Mouse (Mus musculus): ENCODE measurements around the gene Pard3. TPM values are rescaled to one million over a fixed set of nuclear protein-coding genes. Genes with fewer than 3 reads are reported as not detected.

Gene Pard3
- polyA plus RNA-seq, 1 experiment from 2014 or later, result 30.9 TPM

- peaks cover 9% of the 10 kb centered on the region for H3K4me1 ChIP-seq (replicated peaks; ENCODE audit: control insufficient read depth, insufficient read depth, low read length)
- no peak overlapping the region for H3K4me2 ChIP-seq (replicated peaks; ENCODE audit: low read depth, low read length)
- no peak overlapping the region for H3K4me3 ChIP-seq (ENCODE audit: low read depth, low read length)
- H3K27me3 ChIP-seq (ENCODE audit: control insufficient read depth, insufficient read depth, low read length), result no peaks in the 10 kb centered on the region
- no peak overlapping the region for H3K27ac ChIP-seq (ENCODE audit: low read depth, low read length)
- no peaks in the 10 kb centered on the region for H3K9me3 ChIP-seq (ENCODE audit: control insufficient read depth, low read length)
- no peak for ATAC-seq (ENCODE audit: low FRiP score)
- no peak overlapping the region for H3K9ac ChIP-seq (ENCODE audit: low read depth, low read length)
- H3K36me3 ChIP-seq (ENCODE audit: control insufficient read depth, insufficient read depth, low read length), result no peaks in the 10 kb centered on the region
- WGBS, result 85% methylated on average over 3 of the region's 3 CpGs
- no peak for DNase-seq (ENCODE audit: low spot score)
These were observed 28.2 kb downstream of the Pard3 start for GRCm38 (mm10) chr8:127091936-127092335.

GRCm38 (mm10) chr8:127092383-127093112 lies 28.9 kb downstream of the Pard3 start:
- no peaks in the 10 kb centered on the region for H3K9me3 ChIP-seq (ENCODE audit: control insufficient read depth, low read length)
- peak; percentile 67 for DNase-seq (ENCODE audit: low spot score)
- 31% methylated on average over 10 of the region's 10 CpGs for WGBS
- ATAC-seq (ENCODE audit: low FRiP score), result peak; percentile 82
- peaks cover 9% of the 10 kb centered on the region for H3K4me1 ChIP-seq (replicated peaks; ENCODE audit: control insufficient read depth, insufficient read depth, low read length)
- peak overlapping the region; percentile 58 for H3K27ac ChIP-seq (ENCODE audit: low read depth, low read length)
- 0 out of 2 replicates have a peak overlapping the region, but pooled peaks have one; percentile 22 for H3K4me2 ChIP-seq (replicated peaks; ENCODE audit: low read depth, low read length)
- no peaks in the 10 kb centered on the region for H3K36me3 ChIP-seq (ENCODE audit: control insufficient read depth, insufficient read depth, low read length)
- H3K4me3 ChIP-seq (ENCODE audit: low read depth, low read length), result no peak overlapping the region; the same call in 1 of the 2 replicates
- H3K27me3 ChIP-seq (ENCODE audit: control insufficient read depth, insufficient read depth, low read length), result no peaks in the 10 kb centered on the region
- H3K9ac ChIP-seq (ENCODE audit: low read depth, low read length), result no peak overlapping the region

- no peak for ATAC-seq (ENCODE audit: low FRiP score)
- no peak overlapping the region; the same call in 1 of the 2 replicates for H3K4me3 ChIP-seq (ENCODE audit: low read depth, low read length)
- 48% methylated on average over 3 of the region's 3 CpGs for WGBS
These were observed 29.4 kb downstream of the Pard3 start for GRCm38 (mm10) chr8:127093113-127093426.

GRCm38 (mm10) chr8:127095763-127096162 lies 32.1 kb downstream of the Pard3 start:
- no peak overlapping the region for H3K4me3 ChIP-seq (ENCODE audit: low read depth, low read length)
- WGBS, result 83% methylated on average over 7 of the region's 7 CpGs
- H3K27me3 ChIP-seq (ENCODE audit: control insufficient read depth, insufficient read depth, low read length), result no peaks in the 10 kb centered on the region
- ATAC-seq (ENCODE audit: low FRiP score) (no peak), DNase-seq (ENCODE audit: low spot score) (no peak)
- no peaks in the 10 kb centered on the region for H3K9me3 ChIP-seq (ENCODE audit: control insufficient read depth, low read length)
- H3K9ac ChIP-seq (ENCODE audit: low read depth, low read length), result no peak overlapping the region
- H3K36me3 ChIP-seq (ENCODE audit: control insufficient read depth, insufficient read depth, low read length), result no peaks in the 10 kb centered on the region
- peaks cover 5% of the 10 kb centered on the region for H3K4me1 ChIP-seq (replicated peaks; ENCODE audit: control insufficient read depth, insufficient read depth, low read length)
- no peak overlapping the region for H3K27ac ChIP-seq (ENCODE audit: low read depth, low read length)
- H3K4me2 ChIP-seq (replicated peaks; ENCODE audit: low read depth, low read length), result no peak overlapping the region

More at GRCm38 (mm10) chr8:127093113-127093426, 29.4 kb downstream of the Pard3 start:
- Histone ChIP-seq H3K27ac (ENCODE audit: low read depth, low read length) (peak overlapping the region; percentile 58), H3K9ac (ENCODE audit: low read depth, low read length) (no peak overlapping the region), H3K4me2 (replicated peaks; ENCODE audit: low read depth, low read length) (0 out of 2 replicates have a peak overlapping the region, but pooled peaks have one; percentile 22), H3K36me3 (ENCODE audit: control insufficient read depth, insufficient read depth, low read length) (no peaks in the 10 kb centered on the region), H3K9me3 (ENCODE audit: control insufficient read depth, low read length) (no peaks in the 10 kb centered on the region), H3K27me3 (ENCODE audit: control insufficient read depth, insufficient read depth, low read length) (no peaks in the 10 kb centered on the region), H3K4me1 (replicated peaks; ENCODE audit: control insufficient read depth, insufficient read depth, low read length) (peaks cover 9% of the 10 kb centered on the region)
- DNase-seq (ENCODE audit: low spot score), result no peak

GRCm38 (mm10) chr8:127099439-127100090 lies 35.9 kb downstream of the Pard3 start:
- ATAC-seq (ENCODE audit: low FRiP score), result no peak
- no peak for DNase-seq (ENCODE audit: low spot score)
- H3K4me3 ChIP-seq (ENCODE audit: low read depth, low read length), result no peak overlapping the region
- no peaks in the 10 kb centered on the region for H3K4me1 ChIP-seq (replicated peaks; ENCODE audit: control insufficient read depth, insufficient read depth, low read length)
- 72% methylated on average over 1 of the region's 1 CpGs for WGBS
- no peaks in the 10 kb centered on the region for H3K36me3 ChIP-seq (ENCODE audit: control insufficient read depth, insufficient read depth, low read length)
- no peaks in the 10 kb centered on the region for H3K9me3 ChIP-seq (ENCODE audit: control insufficient read depth, low read length)
- H3K27ac ChIP-seq (ENCODE audit: low read depth, low read length), result no peak overlapping the region
- no peak overlapping the region for H3K9ac ChIP-seq (ENCODE audit: low read depth, low read length)
- no peak overlapping the region for H3K4me2 ChIP-seq (replicated peaks; ENCODE audit: low read depth, low read length)
- no peaks in the 10 kb centered on the region for H3K27me3 ChIP-seq (ENCODE audit: control insufficient read depth, insufficient read depth, low read length)

- Histone ChIP-seq H3K4me2 (replicated peaks; ENCODE audit: low read depth, low read length) (no peak overlapping the region), H3K9ac (ENCODE audit: low read depth, low read length) (no peak overlapping the region), H3K27ac (ENCODE audit: low read depth, low read length) (no peak overlapping the region), H3K27me3 (ENCODE audit: control insufficient read depth, insufficient read depth, low read length) (no peaks in the 10 kb centered on the region), H3K9me3 (ENCODE audit: control insufficient read depth, low read length) (no peaks in the 10 kb centered on the region), H3K4me1 (replicated peaks; ENCODE audit: control insufficient read depth, insufficient read depth, low read length) (no peaks in the 10 kb centered on the region), H3K4me3 (ENCODE audit: low read depth, low read length) (no peak overlapping the region), H3K36me3 (ENCODE audit: control insufficient read depth, insufficient read depth, low read length) (no peaks in the 10 kb centered on the region)
- ATAC-seq (ENCODE audit: low FRiP score) (no peak), DNase-seq (ENCODE audit: low spot score) (no peak)
- WGBS, result 59% methylated on average over 5 of the region's 5 CpGs
These were observed 39.6 kb downstream of the Pard3 start for GRCm38 (mm10) chr8:127103256-127103655.

- no peaks in the 10 kb centered on the region for H3K4me1 ChIP-seq (replicated peaks; ENCODE audit: control insufficient read depth, insufficient read depth, low read length)
- H3K27ac ChIP-seq (ENCODE audit: low read depth, low read length), result no peak overlapping the region
- H3K4me2 ChIP-seq (replicated peaks; ENCODE audit: low read depth, low read length), result no peak overlapping the region
- no peaks in the 10 kb centered on the region for H3K9me3 ChIP-seq (ENCODE audit: control insufficient read depth, low read length)
- no peaks in the 10 kb centered on the region for H3K36me3 ChIP-seq (ENCODE audit: control insufficient read depth, insufficient read depth, low read length)
- H3K4me3 ChIP-seq (ENCODE audit: low read depth, low read length), result no peak overlapping the region
- ATAC-seq (ENCODE audit: low FRiP score) (no peak), DNase-seq (ENCODE audit: low spot score) (no peak)
- WGBS, result 89% methylated on average over 2 of the region's 2 CpGs
- no peaks in the 10 kb centered on the region for H3K27me3 ChIP-seq (ENCODE audit: control insufficient read depth, insufficient read depth, low read length)
- H3K9ac ChIP-seq (ENCODE audit: low read depth, low read length), result no peak overlapping the region
These were observed 40.9 kb downstream of the Pard3 start for GRCm38 (mm10) chr8:127104616-127105015.

- Histone ChIP-seq H3K4me3 (ENCODE audit: low read depth, low read length) (no peak overlapping the region), H3K36me3 (ENCODE audit: control insufficient read depth, insufficient read depth, low read length) (no peaks in the 10 kb centered on the region), H3K27me3 (ENCODE audit: control insufficient read depth, insufficient read depth, low read length) (no peaks in the 10 kb centered on the region), H3K9ac (ENCODE audit: low read depth, low read length) (no peak overlapping the region), H3K4me1 (replicated peaks; ENCODE audit: control insufficient read depth, insufficient read depth, low read length) (no peaks in the 10 kb centered on the region), H3K27ac (ENCODE audit: low read depth, low read length) (no peak overlapping the region), H3K4me2 (replicated peaks; ENCODE audit: low read depth, low read length) (no peak overlapping the region), H3K9me3 (ENCODE audit: control insufficient read depth, low read length) (no peaks in the 10 kb centered on the region)
- WGBS, result 58% methylated on average over 3 of the region's 3 CpGs
- ATAC-seq (ENCODE audit: low FRiP score) (no peak), DNase-seq (ENCODE audit: low spot score) (no peak)
These were observed 44.2 kb downstream of the Pard3 start for GRCm38 (mm10) chr8:127107928-127108327.

- Histone ChIP-seq H3K27ac (ENCODE audit: low read depth, low read length) (no peak overlapping the region), H3K36me3 (ENCODE audit: control insufficient read depth, insufficient read depth, low read length) (no peaks in the 10 kb centered on the region), H3K9ac (ENCODE audit: low read depth, low read length) (no peak overlapping the region), H3K27me3 (ENCODE audit: control insufficient read depth, insufficient read depth, low read length) (no peaks in the 10 kb centered on the region), H3K4me3 (ENCODE audit: low read depth, low read length) (no peak overlapping the region), H3K9me3 (ENCODE audit: control insufficient read depth, low read length) (no peaks in the 10 kb centered on the region), H3K4me1 (replicated peaks; ENCODE audit: control insufficient read depth, insufficient read depth, low read length) (no peaks in the 10 kb centered on the region), H3K4me2 (replicated peaks; ENCODE audit: low read depth, low read length) (no peak overlapping the region)
- ATAC-seq (ENCODE audit: low FRiP score), result no peak
- WGBS, result 91% methylated on average over 5 of the region's 5 CpGs
- no peak for DNase-seq (ENCODE audit: low spot score)
These were observed 49.5 kb downstream of the Pard3 start for GRCm38 (mm10) chr8:127113209-127113608.
